Mouse (Mus musculus) Muller cell, postnatal 12 days (primary cell): ENCODE measurements around the gene Saa2.
"Not testable (repeated sequence)": the region's sequence is repeated elsewhere in the genome, so short reads cannot be mapped to it uniquely, and the experiment has no call there.

Experiments
- DNase-seq: peaks from one replicate; pipeline ENCODE4 v3.0.0-alpha.2; 2015; ENCODE audit errors: inconsistent ontology term

Saa2 gene

GRCm38 (mm10) chr7:46751490-46751889 is at the start of gene Saa2:
TSS of gene Saa2 (plus strand) at chr7:46751790.
- DNase-seq, result no peak

- DNase-seq, result peak; percentile 93
Observed at GRCm38 (mm10) chr7:46710390-46710844, 41.2 kb upstream of the Saa2 start, which contains the start of gene Saal1. TSS of gene Saal1 (minus strand) at chr7:46710680.

- no peak for DNase-seq
Observed at GRCm38 (mm10) chr7:46712250-46712649, 39.3 kb upstream of the Saa2 start.

GRCm38 (mm10) chr7:46714518-46714917 is 37.1 kb upstream of the Saa2 start:
- DNase-seq, result peak; percentile 54

- DNase-seq, result no peak
Observed at GRCm38 (mm10) chr7:46715600-46715999, 36.0 kb upstream of the Saa2 start, which contains the start of gene Saa3. TSS of gene Saa3 (minus strand) at chr7:46715700.

GRCm38 (mm10) chr7:46716897-46717296 is 34.7 kb upstream of the Saa2 start:
- DNase-seq, result peak; percentile 4

- no peak for DNase-seq
Observed at GRCm38 (mm10) chr7:46718591-46719270, 32.9 kb upstream of the Saa2 start.

- no peak for DNase-seq
Observed at GRCm38 (mm10) chr7:46719526-46719925, 32.1 kb upstream of the Saa2 start.

GRCm38 (mm10) chr7:46720460-46720859 is 31.1 kb upstream of the Saa2 start:
- DNase-seq, result no peak

GRCm38 (mm10) chr7:46723354-46723753 is 28.2 kb upstream of the Saa2 start:
- no peak for DNase-seq

- DNase-seq, result no peak
Observed at GRCm38 (mm10) chr7:46723849-46724248, 27.7 kb upstream of the Saa2 start.

- DNase-seq, result no peak
Observed at GRCm38 (mm10) chr7:46724396-46724795, 27.2 kb upstream of the Saa2 start.

GRCm38 (mm10) chr7:46727584-46727983 is 24.0 kb upstream of the Saa2 start:
- peak; percentile 25 for DNase-seq

GRCm38 (mm10) chr7:46732458-46732857 is 19.1 kb upstream of the Saa2 start, which contains the start of gene Saa4:
TSS of gene Saa4 (minus strand) at chr7:46732603.
- no peak for DNase-seq

- DNase-seq, result no peak
Observed at GRCm38 (mm10) chr7:46734983-46735382, 16.6 kb upstream of the Saa2 start.

- DNase-seq, result no peak
Observed at GRCm38 (mm10) chr7:46738561-46739460, 12.8 kb upstream of the Saa2 start.

GRCm38 (mm10) chr7:46740041-46740440 is 11.5 kb upstream of the Saa2 start:
- DNase-seq, result not testable (repeated sequence)

GRCm38 (mm10) chr7:46742880-46743279 is 8.7 kb upstream of the Saa2 start, which contains the start of gene Saa1:
TSS of gene Saa1 (minus strand) at chr7:46742980.
- not testable (repeated sequence) for DNase-seq

GRCm38 (mm10) chr7:46745816-46746215 is 5.8 kb upstream of the Saa2 start:
- no peak for DNase-seq

- no peak for DNase-seq
Observed at GRCm38 (mm10) chr7:46746381-46746780, 5.2 kb upstream of the Saa2 start.

- no peak for DNase-seq
Observed at GRCm38 (mm10) chr7:46748459-46748858, 3.1 kb upstream of the Saa2 start.

- DNase-seq, result peak; percentile 70
Observed at GRCm38 (mm10) chr7:46761049-46761795, 9.6 kb downstream of the Saa2 start.
